Mouse (Mus musculus): Measurements from ENCODE around the gene Fam13a.

DNA sequence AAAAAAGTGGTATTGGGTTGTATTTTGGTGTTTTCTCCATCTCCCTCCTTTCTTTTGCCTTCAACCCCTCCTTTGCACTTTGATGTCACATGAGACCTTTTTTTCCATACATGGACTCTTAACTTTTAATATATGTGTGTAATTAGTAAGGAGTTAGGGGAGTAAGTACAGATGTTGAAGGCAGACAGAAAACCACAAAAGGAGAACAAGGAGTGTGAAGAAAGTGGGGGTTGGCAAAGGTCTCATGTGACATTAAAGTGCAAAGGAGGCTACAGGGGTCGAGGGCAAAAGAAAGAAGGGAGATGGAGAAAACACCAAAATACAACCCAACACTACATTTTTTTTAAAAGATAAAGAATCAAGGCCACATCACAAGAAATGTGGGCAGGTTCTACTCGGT lies 49.1 kb downstream of the Fam13a start:
- no peak for TF ChIP-seq CTCF (IDR thresholded peaks at IDR 0.05; ENCODE audit: low read depth, low read length)
- no peak for TF ChIP-seq POLR2A (IDR thresholded peaks at IDR 0.05; ENCODE audit: borderline replicate concordance, low read depth, low read length)
